Mouse (Mus musculus) mature B cell (primary cell): ENCODE results near the gene Apol10b.
"Not testable (repeated sequence)": the region's sequence is repeated elsewhere in the genome, so short reads cannot be mapped to it uniquely, and the experiment has no call there.

Experiments used
- in situ Hi-C: fragments of 300-500 bp; cut with MboI; formaldehyde crosslinking; loops from 2 replicates; pipeline ENCODE4 v1.14.3; 2019

Apol10b gene

DNA sequence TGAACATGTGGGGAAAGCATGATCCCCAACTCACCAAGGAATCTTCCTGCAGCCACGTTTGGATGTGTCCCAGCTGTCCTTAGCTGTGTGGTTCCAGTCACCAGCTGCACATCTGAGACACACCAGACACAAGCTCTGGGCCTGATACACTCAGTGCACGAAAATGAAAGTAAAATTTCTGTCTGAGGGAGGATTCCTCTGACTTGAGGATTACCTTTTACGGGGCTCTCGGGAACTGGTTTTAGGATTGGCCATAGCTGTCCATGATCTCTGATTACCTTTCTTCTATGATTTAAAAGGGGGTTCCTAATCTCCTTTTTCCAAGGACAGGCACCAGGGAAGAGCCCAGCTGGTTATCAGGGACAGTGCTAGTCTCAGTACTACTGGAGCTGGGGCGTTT is at the start of gene Apol10b:
TSS of gene Apol10b (minus strand) at position 165 of the 400 bp plus-strand sequence.
- in situ Hi-C loops: no loop called here

DNA sequence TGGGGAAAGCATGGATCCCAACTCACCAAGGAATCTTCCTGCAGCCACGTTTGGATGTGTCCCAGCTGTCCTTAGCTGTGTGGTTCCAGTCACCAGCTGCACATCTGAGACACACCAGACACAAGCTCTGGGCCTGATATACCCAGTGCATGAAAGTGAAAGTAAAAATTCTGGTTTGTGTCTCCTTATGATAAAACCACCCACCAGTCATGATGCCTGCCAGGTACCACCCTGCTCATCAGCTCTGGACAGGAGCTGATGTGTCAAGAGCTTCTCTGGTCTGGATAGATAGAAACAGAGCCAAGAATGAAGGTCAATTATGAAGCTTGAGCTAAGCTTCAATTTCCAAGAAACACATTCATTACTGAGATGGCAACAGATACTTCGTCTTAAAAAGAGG is 47.3 kb upstream of the Apol10b start, which contains the start of gene Apol11b:
TSS of gene Apol11b (minus strand) at position 111 of the 400 bp plus-strand sequence.
- in situ Hi-C loops: not testable (repeated sequence)

DNA sequence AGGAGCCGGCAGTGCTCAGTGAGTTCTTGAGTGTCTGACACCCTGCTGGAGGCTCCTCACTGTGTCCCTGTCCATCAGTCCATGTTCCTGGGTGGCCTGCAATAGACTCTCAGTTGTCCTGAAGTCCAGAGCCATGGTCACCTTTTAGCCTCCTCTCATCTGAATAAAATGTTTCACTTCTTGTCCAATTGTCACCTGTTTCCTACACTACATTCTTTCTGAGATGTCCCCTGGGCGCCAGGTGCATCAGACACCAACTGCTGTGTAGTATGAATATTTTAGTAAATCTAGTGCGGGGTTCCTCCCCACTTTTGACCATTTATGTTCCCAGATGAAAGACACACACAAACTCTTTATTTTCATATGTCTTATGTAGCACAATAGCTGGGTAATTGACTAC is 33.9 kb upstream of the Apol10b start:
- in situ Hi-C loops: not testable (repeated sequence)

DNA sequence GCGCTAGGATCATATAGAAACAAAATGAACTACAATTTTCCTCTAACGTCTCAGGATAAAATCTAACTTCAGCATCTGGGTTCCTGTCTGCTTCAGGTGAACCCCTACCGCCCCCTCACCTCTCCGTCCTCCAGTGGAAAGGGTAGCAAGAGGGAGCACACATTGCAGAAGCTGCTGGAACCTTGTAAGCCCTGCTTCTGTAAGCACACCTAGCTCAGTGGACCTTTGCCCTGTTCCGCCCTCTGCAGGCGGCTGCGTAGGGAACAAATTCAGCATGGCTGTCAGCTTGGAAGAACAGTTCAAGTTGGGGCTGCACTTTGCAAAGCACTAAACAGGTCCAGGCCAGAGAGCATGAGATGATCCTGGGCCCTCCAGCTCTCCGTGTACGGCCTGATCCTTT is 32.7 kb upstream of the Apol10b start:
- in situ Hi-C loops: not testable (repeated sequence)

DNA sequence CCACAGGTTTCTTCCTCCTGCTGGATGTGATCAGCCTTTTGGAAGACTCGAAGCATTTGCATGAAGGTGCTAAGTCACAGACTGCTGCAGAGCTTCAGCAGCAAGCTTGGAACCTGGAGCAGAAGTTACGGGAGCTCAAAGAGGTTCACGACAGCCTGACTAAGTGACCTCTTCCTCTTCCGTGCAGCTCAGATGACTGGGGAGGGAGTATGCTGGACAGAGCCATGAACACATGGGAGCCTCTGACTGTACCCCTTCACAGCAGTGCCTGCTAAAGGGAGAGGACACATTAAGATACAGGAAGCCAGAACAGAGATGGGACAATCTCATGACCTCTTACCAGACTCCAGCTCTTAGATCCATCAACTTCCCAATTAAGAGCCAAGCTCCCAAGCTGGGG is 30.5 kb upstream of the Apol10b start:
- in situ Hi-C loops: not testable (repeated sequence)

DNA sequence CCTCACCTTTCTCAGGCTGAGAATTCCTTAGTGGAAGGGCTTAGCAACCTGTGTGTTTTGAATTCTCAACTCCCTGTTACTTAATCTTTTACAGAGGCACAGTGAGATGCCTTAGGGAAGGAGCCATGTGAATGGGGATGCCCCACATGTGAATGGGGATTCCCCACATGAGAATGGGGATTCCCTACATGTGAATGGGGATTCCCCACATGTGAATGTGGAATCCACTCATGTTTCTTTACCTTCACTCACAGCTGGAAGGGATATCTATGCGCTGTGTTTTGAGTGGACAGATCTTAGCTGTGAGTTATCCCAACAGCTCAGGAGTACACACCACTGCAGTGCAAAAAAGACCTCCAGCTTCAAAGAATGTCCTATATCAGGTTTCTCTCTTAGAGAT is 28.8 kb upstream of the Apol10b start:
- in situ Hi-C loops: no loop called here

DNA sequence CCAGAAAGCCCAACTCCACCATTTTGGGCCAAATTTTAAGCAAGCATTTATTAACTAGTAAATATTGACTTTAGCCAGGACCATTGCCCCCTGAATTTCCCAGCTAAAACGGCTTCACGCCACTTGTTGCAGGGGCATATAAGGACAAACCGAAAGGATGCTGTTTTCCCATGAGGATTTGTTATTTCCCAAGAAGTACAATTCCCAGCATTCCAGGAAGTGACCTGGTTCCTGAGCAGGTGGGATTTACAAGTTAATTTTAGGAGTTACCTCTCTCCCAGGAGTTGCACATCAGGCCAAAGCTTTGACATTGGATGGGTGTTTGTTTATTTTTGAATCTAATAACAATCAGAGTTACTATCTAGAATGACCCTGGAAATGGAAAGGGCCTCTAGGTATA is 10.1 kb upstream of the Apol10b start:
- in situ Hi-C loops: no loop called here

DNA sequence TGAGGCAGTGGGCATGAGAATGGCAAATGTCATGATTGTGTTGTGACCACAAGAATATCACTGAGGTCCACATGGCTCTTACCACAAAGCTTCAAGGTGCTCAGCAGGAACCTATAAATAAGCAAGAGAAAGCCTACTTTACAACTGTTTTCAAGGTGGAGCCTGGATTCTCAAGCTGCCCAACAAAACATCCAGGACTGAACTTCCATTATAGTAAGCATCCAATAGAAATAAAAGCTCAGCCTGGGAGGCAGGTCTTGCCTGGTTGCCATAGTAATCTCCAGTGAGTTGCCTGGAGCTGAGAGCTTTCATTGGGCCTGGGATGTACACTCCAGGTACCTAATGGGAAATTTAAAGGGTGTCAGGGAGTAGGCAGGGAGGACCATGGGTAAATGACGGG is 3.0 kb upstream of the Apol10b start, which contains the start of gene Gm36245:
TSS of gene Gm36245 (plus strand) at position 301 of the 400 bp plus-strand sequence.
- in situ Hi-C loops: no loop called here

DNA sequence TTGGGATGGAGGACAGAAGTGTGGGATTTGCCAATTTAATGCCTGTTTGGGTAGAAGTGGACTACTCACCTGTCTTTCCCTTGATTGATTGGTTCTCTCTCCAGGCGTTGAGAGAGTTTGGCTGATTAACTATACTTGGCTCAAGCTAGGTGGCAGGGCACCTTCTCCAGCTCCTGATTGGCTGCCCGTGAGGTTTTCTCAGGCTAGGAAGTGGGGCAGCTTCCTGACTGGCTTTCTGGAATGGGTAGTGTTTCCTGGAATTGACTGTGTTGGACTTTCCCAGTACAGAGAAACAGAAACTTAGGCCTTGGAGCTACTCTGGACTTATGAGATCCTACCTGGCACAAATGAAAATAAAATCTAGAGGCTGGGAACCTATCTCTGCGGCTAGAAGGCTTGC is 2.5 kb upstream of the Apol10b start:
- in situ Hi-C loops: no loop called here

DNA sequence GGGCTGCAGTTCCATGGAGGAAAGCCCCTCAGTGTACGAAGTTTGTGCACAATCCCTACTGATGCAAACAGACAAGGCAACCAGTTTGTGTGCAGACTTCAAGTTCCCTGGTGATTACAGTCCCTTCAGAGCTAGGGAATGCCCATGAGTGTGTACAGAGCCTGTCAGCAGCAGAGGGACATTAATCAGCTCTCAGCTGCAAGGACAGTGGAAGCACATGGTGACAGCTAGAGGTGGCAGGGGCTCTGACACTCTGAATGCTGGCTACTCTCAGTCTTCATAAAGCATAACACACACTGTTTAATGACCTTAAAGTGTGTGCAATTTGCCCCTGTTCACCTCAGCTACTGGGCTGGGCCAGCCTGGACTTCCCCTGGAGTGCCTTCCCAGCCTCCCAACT is 2.4 kb downstream of the Apol10b start:
- in situ Hi-C loops: no loop called here

DNA sequence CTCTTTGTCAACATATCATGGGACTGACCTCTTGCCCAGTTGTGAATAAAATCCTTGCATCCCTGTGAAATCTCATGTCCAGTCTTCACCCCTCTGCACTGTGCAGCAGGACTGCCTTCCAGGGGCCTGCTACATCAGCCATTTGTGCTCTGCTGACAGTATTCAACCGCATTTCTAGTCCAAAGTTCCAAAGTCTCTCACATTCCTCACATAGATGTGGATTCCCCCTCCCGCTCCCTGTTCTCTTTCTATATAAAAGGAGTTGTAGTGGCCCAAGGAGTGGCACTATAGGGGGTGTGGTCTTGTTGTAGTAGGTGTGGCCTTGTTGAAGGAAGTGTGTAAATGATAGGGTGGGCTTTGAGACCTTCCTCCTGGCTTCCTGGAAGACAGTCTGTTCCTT is 5.0 kb downstream of the Apol10b start:
- in situ Hi-C loops: no loop called here

DNA sequence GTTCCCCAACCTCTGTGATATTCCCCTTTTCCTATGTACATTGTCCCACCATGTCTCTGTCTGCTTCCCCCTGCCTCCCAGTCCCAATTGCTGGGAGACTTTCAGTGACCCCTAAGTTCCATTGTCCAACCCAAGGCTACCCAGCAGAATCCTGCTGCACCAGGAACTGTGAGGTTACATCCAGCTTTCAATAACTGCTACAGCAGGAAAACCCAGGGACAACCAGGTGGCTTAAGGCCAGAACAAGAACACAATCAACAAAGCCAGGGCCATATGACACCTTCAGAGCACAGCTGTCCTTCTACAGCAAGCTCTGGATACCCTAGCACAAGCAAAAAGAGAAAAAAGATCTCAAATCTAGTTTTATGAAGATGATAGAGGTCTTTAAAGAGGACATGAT is 6.9 kb downstream of the Apol10b start:
- in situ Hi-C loops: no loop called here

DNA sequence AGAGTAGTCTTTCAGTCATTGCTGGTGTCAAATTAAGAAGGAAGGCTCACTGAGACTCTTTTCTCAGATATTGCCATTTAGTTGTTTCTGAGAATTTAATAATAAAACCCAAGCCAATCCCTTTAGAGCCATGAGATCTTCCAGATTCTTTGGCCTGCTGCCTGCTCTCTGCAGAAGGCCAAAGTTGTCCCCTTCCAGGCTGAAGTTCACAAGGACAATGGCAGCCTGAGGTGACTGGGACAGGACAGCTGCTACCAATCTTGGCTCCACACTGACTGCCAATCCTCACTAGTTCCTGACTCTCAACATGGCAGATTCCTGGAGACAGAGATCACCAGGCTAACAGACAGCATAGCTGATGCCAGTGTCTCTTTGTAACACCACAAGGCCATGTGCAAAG is 8.9 kb downstream of the Apol10b start:
- in situ Hi-C loops: no loop called here

DNA sequence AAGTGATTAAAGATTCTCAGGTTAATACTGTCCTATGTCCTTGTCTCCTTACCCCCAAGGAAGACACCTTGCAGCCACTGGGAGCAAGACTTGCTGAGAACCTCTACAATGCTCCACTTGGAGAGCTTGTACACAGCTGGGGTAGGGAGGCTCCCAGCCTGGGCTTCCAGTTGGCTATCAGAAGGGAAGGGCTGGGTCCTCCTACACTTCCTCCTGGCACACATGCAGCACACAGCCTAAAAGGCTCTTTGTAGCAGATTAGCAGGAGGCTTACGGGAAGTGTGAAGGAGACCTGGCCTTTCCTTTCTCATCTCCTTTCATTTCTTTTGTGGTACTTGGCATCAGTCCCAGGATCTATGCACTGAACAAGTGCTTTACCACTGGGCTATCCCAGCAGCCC is 14.2 kb downstream of the Apol10b start:
- in situ Hi-C loops: no loop called here

DNA sequence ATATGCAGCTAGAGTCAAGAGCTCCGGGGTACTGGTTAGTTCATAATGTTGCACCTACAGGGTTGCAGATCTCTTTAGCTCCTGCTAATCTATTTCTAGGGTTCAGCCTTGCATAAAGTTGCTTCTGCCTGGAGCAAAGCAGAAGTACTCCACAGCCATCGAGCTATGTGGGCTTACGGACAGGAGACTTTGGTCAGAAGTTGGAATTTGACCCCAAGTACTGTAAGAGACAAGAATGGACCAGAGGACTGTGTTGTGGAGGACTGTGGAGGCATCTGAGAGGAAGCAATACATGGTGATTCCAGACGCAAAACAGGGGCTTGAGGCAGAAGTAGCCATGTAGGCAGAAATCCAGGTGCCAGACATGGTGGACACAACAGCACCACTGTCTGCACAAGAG is 16.6 kb downstream of the Apol10b start:
- in situ Hi-C loops: no loop called here

DNA sequence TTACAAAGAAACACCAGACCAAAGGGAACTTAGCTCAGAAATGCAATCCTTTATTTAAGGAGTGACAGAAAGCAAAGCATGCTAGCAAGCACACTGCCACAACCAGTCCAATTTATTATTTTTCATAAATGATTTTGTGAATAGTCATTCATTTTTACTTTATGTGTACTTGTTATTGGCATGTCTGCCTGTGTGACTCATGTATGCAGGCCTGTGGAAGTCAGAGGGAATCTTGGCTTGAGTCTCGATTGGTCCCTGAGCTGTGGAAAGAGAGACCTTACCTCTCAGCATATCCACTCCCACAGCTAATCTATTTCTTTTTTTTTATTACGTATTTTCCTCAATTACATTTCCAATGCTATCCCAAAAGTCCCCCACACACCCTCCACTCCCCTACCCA is 17.1 kb downstream of the Apol10b start:
- in situ Hi-C loops: no loop called here

DNA sequence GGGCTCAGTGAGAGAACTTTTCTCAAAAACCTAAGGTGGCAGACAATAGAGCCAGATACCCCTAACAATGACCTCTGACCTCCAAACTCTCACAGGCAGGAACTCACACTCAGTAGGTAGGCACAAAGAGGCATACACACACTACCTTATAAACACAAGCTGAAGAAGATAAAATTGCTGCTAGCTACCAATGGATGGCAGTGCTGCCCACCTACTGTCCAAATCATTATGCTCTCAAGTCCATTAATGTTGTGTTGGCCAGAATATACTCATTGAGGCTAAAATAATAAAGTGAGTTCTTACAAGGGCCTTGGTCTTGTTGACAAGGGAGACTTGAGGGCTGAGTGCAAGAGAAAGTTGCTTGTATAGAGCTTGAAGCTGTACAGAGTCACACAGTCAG is 32.7 kb downstream of the Apol10b start:
- in situ Hi-C loops: no loop called here

DNA sequence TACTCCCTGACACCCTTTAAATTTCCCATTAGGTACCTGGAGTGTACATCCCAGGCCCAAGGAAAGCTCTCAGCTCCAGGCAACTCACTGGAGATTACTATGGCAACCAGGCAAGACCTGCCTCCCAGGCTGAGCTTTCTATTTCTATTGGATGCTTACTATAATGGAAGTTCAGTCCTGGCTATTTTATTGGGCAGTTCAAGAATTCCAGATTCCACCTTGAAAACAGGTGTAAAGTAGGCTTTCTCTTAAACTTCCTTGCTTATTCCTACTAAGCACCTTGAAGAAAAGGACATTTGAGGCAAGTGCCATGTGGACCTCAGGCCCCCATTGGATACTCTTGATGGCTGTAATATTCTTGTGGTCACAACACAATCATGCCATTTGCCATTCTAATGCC is 34.1 kb downstream of the Apol10b start, which contains the start of gene 1700025B11Rik:
TSS of gene 1700025B11Rik (minus strand) at position 101 of the 400 bp plus-strand sequence.
- in situ Hi-C loops: no loop called here

DNA sequence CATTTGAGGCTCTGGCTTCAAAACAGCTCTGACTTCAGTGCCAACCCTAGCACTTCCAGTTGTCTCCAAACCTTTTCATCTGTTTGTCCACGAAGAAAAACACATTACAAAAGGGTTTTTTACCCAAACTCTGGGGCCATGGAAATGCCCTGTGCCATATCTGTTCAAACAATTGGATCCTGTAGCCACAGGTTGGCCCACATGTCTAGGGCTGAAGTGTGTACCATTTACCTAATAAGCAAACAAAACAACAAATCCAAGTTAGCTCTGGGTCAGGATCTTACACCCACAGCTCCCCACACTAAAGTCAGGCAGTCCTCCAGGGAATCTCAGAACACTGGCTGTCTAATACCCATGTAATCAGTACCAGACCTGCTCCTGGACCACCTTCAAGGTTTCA is 56.7 kb downstream of the Apol10b start:
- in situ Hi-C loops: not testable (repeated sequence)
